Mouse (Mus musculus) forebrain, embryonic 16.5 days (tissue): ENCODE measurements at regions not wholly inside any gene's neighbourhood (a gene's known extent, or its start where the extent isn't known, plus 50 kb on each side); places are given as distances from the start of the nearest gene placed in this dataset.

Experiments used
- ATAC-seq: fragments of 200-750 bp; cut with Nextera tagmentation; 2 replicates; pipeline ENCODE4 v1.8.0; 2017; ENCODE audit warnings: mild to moderate bottlenecking, moderate library complexity
- H3K27ac ChIP-seq: fragments of 300-500 bp; sonication (generic); 2 replicates; pipeline ENCODE4 v1.5.1; 2014; ENCODE audit warnings: low read length, control low read depth
- H3K27me3 ChIP-seq: fragments of 300-500 bp; sonication (generic); replicated peaks from 2 replicates; pipeline ENCODE4 v1.6.1; 2014; ENCODE audit warnings: low read length; ENCODE audit not compliant: control insufficient read depth, insufficient read depth
- H3K36me3 ChIP-seq: fragments of 300-500 bp; sonication (generic); 2 replicates; pipeline ENCODE4 v1.6.1; 2014; ENCODE audit not compliant: control insufficient read depth, insufficient read depth
- H3K4me1 ChIP-seq: fragments of 300-500 bp; sonication (generic); replicated peaks from 2 replicates; pipeline ENCODE4 v1.6.1; 2014; ENCODE audit warnings: low read length; ENCODE audit not compliant: control insufficient read depth, insufficient read depth
- H3K4me2 ChIP-seq: fragments of 300-500 bp; sonication (generic); 2 replicates; pipeline ENCODE4 v1.6.1; 2014; ENCODE audit warnings: mild to moderate bottlenecking, low read length, control low read depth
- H3K4me3 ChIP-seq: fragments of 300-500 bp; sonication (generic); replicated peaks from 2 replicates; pipeline ENCODE4 v1.5.1; 2014; ENCODE audit warnings: mild to moderate bottlenecking, low read length, control low read depth
- H3K9ac ChIP-seq: fragments of 300-500 bp; sonication (generic); replicated peaks from 2 replicates; pipeline ENCODE4 v1.6.1; 2014; ENCODE audit warnings: low read depth, low read length, control low read depth
- H3K9me3 ChIP-seq: fragments of 300-500 bp; sonication (generic); 2 replicates; pipeline ENCODE4 v1.6.1; 2016; ENCODE audit warnings: low read length; ENCODE audit not compliant: control insufficient read depth
- WGBS: fragments of 180-500 bp; shearing (Covaris S2); extraction: QIAGEN DNeasy Blood & Tissue Kit; methylation state at CpG from one replicate; pipeline ENCODE4 v1.1.7; 2014; 5-methylcytosine and 5-hydroxymethylcytosine counted together

- Histone ChIP-seq H3K36me3 (no peaks in the 10 kb centered on the region), H3K9ac (peak overlapping the region; percentile 59), H3K27ac (no peak overlapping the region), H3K4me3 (peak overlapping the region; percentile 28), H3K27me3 (0 out of 2 replicates have a peak, but pooled peaks cover 11% of the 10 kb centered on the region), H3K4me1 (peaks cover 15% of the 10 kb centered on the region), H3K4me2 (peak overlapping the region; percentile 53), H3K9me3 (no peaks in the 10 kb centered on the region)
- ATAC-seq = 0 out of 2 replicates have a peak, but pooled peaks have one; percentile 28
- WGBS = 13% methylated on average over 25 of the region's 25 CpGs
Observed at GRCm38 (mm10) chr8:89245131-89245751, 201.3 kb upstream of the Sall1 start.

GRCm38 (mm10) chr8:89241686-89242085 is 197.7 kb upstream of the Sall1 start:
- 9% methylated on average over 5 of the region's 5 CpGs for WGBS
- Histone ChIP-seq H3K9me3 (no peaks in the 10 kb centered on the region), H3K36me3 (no peaks in the 10 kb centered on the region), H3K4me1 (peaks cover 15% of the 10 kb centered on the region), H3K27ac (no peak overlapping the region), H3K4me2 (no peak overlapping the region), H3K9ac (no peak overlapping the region), H3K4me3 (no peak overlapping the region), H3K27me3 (0 out of 2 replicates have a peak, but pooled peaks cover 11% of the 10 kb centered on the region)
- ATAC-seq = no peak

DNA sequence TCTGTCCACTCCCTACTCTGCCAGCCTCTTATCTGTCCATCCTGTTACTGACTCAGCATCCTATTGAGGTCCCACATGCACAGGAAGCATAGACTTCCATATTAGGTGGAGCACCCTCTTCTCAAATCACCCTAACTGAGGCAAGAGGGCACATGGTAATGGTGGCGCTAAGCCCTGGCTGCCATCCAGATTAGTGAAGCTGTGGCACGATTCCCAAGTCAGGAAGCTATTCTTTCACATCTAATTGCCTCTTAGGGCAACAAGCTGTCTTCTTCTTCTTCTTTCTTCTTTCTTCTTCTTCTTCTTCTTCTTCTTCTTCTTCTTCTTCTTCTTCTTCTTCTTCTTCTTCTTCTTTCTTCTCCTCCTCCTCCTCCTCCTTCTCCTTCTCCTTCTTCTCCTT is 195.7 kb upstream of the Sall1 start:
- H3K9me3 ChIP-seq = no peaks in the 10 kb centered on the region
- no peak for ATAC-seq
- 0 out of 2 replicates have a peak, but pooled peaks cover 8% of the 10 kb centered on the region for H3K4me1 ChIP-seq
- no peak overlapping the region for H3K4me2 ChIP-seq
- no peak overlapping the region for H3K4me3 ChIP-seq
- H3K27ac ChIP-seq = no peak overlapping the region
- no peaks in the 10 kb centered on the region for H3K36me3 ChIP-seq
- 41% methylated on average over 2 of the region's 2 CpGs for WGBS
- H3K27me3 ChIP-seq = 0 out of 2 replicates have a peak, but pooled peaks cover 10% of the 10 kb centered on the region
- H3K9ac ChIP-seq = no peak overlapping the region

DNA sequence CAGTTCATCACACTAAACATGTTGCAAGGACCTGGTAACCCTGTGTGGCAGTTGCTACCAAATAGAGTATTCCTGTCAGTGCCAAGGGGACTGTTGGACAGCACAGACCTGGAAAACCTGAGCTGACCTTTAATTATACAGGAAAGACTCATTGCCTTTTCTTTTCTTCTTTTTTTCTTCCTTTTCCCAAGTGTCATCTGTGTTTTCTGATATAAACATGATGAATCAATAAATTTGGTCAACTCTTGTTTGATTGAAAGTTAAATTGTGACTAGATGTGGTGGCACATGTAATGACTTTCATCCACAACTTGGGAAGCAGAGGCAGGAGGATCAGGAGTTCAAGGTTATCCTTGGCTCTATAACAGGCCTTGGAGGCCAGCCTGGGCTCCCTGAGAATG is 190.1 kb upstream of the Sall1 start:
- ATAC-seq = no peak

GRCm38 (mm10) chr8:89232318-89232717 is 188.4 kb upstream of the Sall1 start:
- Histone ChIP-seq H3K27ac (no peak overlapping the region), H3K27me3 (no peaks in the 10 kb centered on the region), H3K4me3 (no peak overlapping the region), H3K36me3 (no peaks in the 10 kb centered on the region), H3K9ac (no peak overlapping the region), H3K4me2 (no peak overlapping the region), H3K4me1 (no peaks in the 10 kb centered on the region), H3K9me3 (no peaks in the 10 kb centered on the region)
- ATAC-seq = no peak
- 88% methylated on average over 1 of the region's 1 CpGs for WGBS

More for the DNA sequence above, 190.1 kb upstream of the Sall1 start:
- Histone ChIP-seq H3K27me3 (no peaks in the 10 kb centered on the region), H3K4me2 (no peak overlapping the region), H3K27ac (no peak overlapping the region), H3K36me3 (no peaks in the 10 kb centered on the region), H3K4me1 (no peaks in the 10 kb centered on the region), H3K9me3 (no peaks in the 10 kb centered on the region), H3K9ac (no peak overlapping the region), H3K4me3 (no peak overlapping the region)

DNA sequence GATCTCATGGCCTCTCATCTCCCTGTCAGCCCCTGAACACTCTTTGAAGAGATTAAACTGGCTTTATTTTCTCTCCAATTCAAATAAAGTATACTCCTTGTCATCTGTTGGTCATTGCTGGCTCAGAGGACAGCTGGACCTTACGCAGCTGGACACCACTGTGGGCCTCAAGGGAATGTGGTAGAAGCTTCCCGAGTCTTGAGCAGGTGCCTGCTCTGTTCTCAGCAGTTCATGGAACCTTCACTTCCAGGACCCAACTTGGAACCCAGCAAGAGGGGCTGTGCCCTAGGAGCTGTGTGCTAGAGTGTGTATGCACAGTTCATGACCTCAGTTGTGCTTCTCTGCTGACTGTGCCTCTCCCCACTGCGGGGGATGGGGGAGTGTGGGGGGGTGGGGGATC is 185.2 kb upstream of the Sall1 start:
- H3K9me3 ChIP-seq = no peaks in the 10 kb centered on the region
- H3K9ac ChIP-seq = no peak overlapping the region
- no peak for ATAC-seq
- no peaks in the 10 kb centered on the region for H3K4me1 ChIP-seq
- no peak overlapping the region for H3K4me3 ChIP-seq
- H3K27me3 ChIP-seq = no peaks in the 10 kb centered on the region
- no peaks in the 10 kb centered on the region for H3K36me3 ChIP-seq
- 98% methylated on average over 3 of the region's 3 CpGs for WGBS
- no peak overlapping the region for H3K4me2 ChIP-seq
- H3K27ac ChIP-seq = no peak overlapping the region

- WGBS = 38% methylated on average over 7 of the region's 7 CpGs
- Histone ChIP-seq H3K27me3 (no peaks in the 10 kb centered on the region), H3K27ac (no peak overlapping the region), H3K4me1 (peaks cover 10% of the 10 kb centered on the region; the same call in 1 of the 2 replicates), H3K36me3 (no peaks in the 10 kb centered on the region), H3K9me3 (no peaks in the 10 kb centered on the region), H3K4me3 (no peak overlapping the region), H3K9ac (no peak overlapping the region), H3K4me2 (no peak overlapping the region)
- ATAC-seq = peak; percentile 58
Observed at GRCm38 (mm10) chr8:89220870-89221269, 176.9 kb upstream of the Sall1 start.

DNA sequence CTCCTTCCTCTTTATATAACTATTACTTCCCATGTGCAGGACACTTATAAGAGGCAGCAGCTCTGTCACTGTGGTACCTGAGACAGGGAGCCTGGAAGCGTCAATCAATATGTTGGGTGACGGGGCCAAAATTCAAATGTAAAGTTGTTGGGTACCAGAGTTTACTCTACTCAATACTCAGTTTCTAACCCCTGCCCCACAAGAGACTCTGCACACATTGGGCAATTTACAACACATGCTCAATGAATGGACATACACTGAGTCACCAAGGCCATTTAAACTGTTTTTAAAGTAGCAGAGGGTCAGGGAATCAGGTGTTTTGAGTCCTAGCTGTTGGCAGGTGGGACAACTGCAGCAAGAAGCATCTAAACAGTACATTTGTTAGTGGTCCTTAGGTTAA is 176.4 kb upstream of the Sall1 start:
- Histone ChIP-seq H3K4me3 (no peak overlapping the region), H3K4me1 (peaks cover 10% of the 10 kb centered on the region; the same call in 1 of the 2 replicates), H3K36me3 (no peaks in the 10 kb centered on the region), H3K9me3 (no peaks in the 10 kb centered on the region), H3K4me2 (no peak overlapping the region), H3K9ac (no peak overlapping the region), H3K27ac (no peak overlapping the region), H3K27me3 (no peaks in the 10 kb centered on the region)
- 96% methylated on average over 2 of the region's 2 CpGs for WGBS
- ATAC-seq = no peak

DNA sequence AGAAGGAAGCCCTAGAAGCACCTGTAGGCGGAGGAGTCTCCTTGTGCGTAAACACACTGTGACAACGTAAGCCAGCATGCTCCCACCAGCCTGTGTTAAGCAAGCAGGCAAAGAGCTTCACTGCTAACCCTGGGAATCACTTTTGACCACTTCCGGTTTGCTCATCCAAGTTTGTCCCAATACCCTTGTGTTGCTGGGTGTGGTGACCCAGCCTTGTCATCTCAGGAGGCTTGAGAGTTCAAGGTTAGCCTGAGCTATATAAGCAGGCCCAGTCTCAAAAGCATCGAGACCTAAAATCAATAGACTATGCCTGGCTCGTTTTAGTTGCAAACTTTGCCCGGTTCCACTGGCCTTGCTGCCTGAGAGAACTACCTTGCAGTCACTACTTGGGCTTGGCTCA is 175.2 kb upstream of the Sall1 start:
- no peak overlapping the region for H3K27ac ChIP-seq
- H3K36me3 ChIP-seq = no peaks in the 10 kb centered on the region
- no peak overlapping the region for H3K4me2 ChIP-seq
- no peak for ATAC-seq
- no peaks in the 10 kb centered on the region for H3K9me3 ChIP-seq
- peaks cover 10% of the 10 kb centered on the region; the same call in 1 of the 2 replicates for H3K4me1 ChIP-seq
- 93% methylated on average over 7 of the region's 7 CpGs for WGBS
- no peak overlapping the region for H3K9ac ChIP-seq
- no peaks in the 10 kb centered on the region for H3K27me3 ChIP-seq
- no peak overlapping the region for H3K4me3 ChIP-seq

DNA sequence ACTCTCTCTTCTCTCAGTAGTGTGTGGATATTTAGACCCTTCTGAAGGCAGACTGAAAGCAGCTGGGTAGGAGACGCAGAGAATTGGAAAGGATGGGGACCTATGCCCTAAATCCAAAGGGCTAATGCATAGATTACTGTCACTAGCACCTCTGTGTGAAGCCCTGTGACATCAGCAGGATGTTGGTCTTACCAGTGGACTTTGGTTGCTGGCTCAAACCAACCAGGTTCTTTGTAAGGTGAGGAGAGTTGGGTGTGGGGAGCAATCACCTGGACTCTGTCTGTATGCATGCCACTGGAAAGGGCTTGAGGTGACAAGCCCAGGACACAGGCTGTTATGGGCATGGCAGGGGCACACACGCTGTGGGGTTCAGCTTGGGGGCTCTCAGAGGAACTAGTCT is 173.7 kb upstream of the Sall1 start:
- Histone ChIP-seq H3K4me3 (no peak overlapping the region), H3K36me3 (no peaks in the 10 kb centered on the region), H3K9ac (no peak overlapping the region), H3K9me3 (no peaks in the 10 kb centered on the region), H3K27me3 (no peaks in the 10 kb centered on the region), H3K4me2 (no peak overlapping the region), H3K4me1 (peaks cover 10% of the 10 kb centered on the region; the same call in 1 of the 2 replicates), H3K27ac (no peak overlapping the region)
- no peak for ATAC-seq
- WGBS = 95% methylated on average over 2 of the region's 2 CpGs
